Mouse (Mus musculus): ENCODE measurements around the gene Kit. TPM values are rescaled to one million over a fixed set of nuclear protein-coding genes. Genes with fewer than 3 reads are reported as not detected.

The Kit gene
- total RNA-seq, 1 experiment: 37.3 TPM

DNA sequence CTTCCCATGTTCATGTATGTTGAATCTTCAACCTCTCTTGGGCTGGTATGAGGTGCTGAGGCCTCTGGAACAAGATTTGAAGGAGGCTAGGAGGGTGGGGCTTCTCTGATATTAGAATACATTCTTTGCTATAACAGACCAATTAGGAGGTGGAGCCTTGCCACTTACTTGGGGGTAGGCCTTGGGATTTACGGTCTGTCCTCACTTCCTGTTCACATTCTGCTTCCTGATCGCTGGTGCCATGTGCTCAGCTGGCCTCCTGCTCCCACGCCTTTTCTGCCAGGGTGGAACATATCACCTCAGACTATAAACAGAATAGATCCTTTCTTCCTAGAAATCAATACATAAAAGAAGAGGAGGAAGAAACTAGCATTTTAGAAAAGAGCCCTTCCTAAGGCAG, 105.2 kb downstream of the Kit start:
- no peak for DNase-seq (ENCODE audit: low read depth, low spot score)
- Histone ChIP-seq H3K9me3 (ENCODE audit: control insufficient read depth, insufficient read depth, low read depth, low read length) (no peaks in the 10 kb centered on the region), H3K4me3 (ENCODE audit: insufficient read depth in 1 of 2, low read depth in 1 of 2, low read length in 2 of 2, poor library complexity in 1 of 2, severe bottlenecking in 1 of 2) (no peak overlapping the region), H3K27ac (ENCODE audit: insufficient read depth, low read depth, low read length, poor library complexity, severe bottlenecking) (no peak overlapping the region), H3K36me3 (ENCODE audit: control insufficient read depth, insufficient read depth, low read length, poor library complexity, severe bottlenecking) (no peaks in the 10 kb centered on the region), H3K4me1 (ENCODE audit: control insufficient read depth in 2 of 2, insufficient read depth in 2 of 2, low read length in 2 of 2, poor library complexity in 1 of 2) (no peaks in the 10 kb centered on the region), H3K9ac (ENCODE audit: insufficient read depth, low read depth, low read length, poor library complexity, severe bottlenecking) (no peak overlapping the region)
- in situ Hi-C loops (cut with MboI; ENCODE audit: low sequenced_read_pairs in 2 of 2, unreplicated experiment in 2 of 2): no loop called here
- no peak for TF ChIP-seq ZC3H11A (IDR thresholded peaks at IDR 0.05; ENCODE audit: borderline replicate concordance, low read depth, low read length)
- no peak for TF ChIP-seq HCFC1 (IDR thresholded peaks at IDR 0.05; ENCODE audit: borderline replicate concordance, insufficient read depth, low read length)
- TF ChIP-seq MAFK (IDR thresholded peaks at IDR 0.05; ENCODE audit: insufficient read depth, low read depth, low read length): no peak
- TF ChIP-seq CHD2 (IDR thresholded peaks at IDR 0.05; ENCODE audit: low read depth, low read length): no peak
- TF ChIP-seq ZNF384 (IDR thresholded peaks at IDR 0.05; ENCODE audit: low read depth, low read length): no peak

DNA sequence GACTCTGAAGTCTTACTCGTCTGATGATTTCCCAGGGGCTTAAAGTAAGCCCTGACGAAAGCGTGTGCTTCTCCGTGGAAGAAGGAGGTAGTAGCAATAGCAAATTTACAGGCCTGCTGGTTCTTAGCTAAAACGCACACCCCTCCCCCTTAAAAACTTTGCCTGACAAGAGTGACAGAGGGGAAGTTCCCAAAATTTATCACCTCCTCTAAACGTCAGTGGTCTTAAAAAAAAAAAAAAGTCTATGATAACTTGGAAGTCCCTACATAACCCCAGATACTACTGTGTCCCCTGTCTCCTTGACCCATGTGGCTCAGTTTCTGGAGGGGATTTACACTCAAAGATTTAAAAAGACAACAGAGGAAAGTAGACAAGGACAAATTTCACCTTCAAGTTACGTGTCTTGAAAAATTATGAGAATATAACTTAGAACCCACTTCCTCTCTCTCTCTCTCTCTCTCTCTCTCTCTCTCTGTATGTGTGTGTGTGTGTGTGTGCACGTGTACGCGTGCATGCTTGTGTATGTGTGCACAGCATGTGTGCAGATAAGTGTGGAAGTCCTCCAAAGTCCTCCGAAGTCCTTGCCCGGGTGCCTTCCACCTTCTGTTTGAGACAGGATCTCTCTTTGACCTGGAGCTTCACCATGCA, 120.6 kb downstream of the Kit start:
- Histone ChIP-seq H3K27ac (ENCODE audit: insufficient read depth, low read depth, low read length, poor library complexity, severe bottlenecking) (no peak overlapping the region), H3K9me3 (ENCODE audit: control insufficient read depth, insufficient read depth, low read depth, low read length) (no peaks in the 10 kb centered on the region), H3K36me3 (ENCODE audit: control insufficient read depth, insufficient read depth, low read length, poor library complexity, severe bottlenecking) (no peaks in the 10 kb centered on the region), H3K4me1 (ENCODE audit: control insufficient read depth in 2 of 2, insufficient read depth in 2 of 2, low read length in 2 of 2, poor library complexity in 1 of 2) (no peaks in the 10 kb centered on the region), H3K4me3 (ENCODE audit: insufficient read depth in 1 of 2, low read depth in 1 of 2, low read length in 2 of 2, poor library complexity in 1 of 2, severe bottlenecking in 1 of 2) (no peak overlapping the region), H3K9ac (ENCODE audit: insufficient read depth, low read depth, low read length, poor library complexity, severe bottlenecking) (no peak overlapping the region)
- TF ChIP-seq CHD2 (IDR thresholded peaks at IDR 0.05; ENCODE audit: low read depth, low read length): no peak
- TF ChIP-seq HCFC1 (IDR thresholded peaks at IDR 0.05; ENCODE audit: borderline replicate concordance, insufficient read depth, low read length): no peak
- no peak for TF ChIP-seq ZNF384 (IDR thresholded peaks at IDR 0.05; ENCODE audit: low read depth, low read length)
- TF ChIP-seq ZC3H11A (IDR thresholded peaks at IDR 0.05; ENCODE audit: borderline replicate concordance, low read depth, low read length): no peak
- no peak for TF ChIP-seq MAFK (IDR thresholded peaks at IDR 0.05; ENCODE audit: insufficient read depth, low read depth, low read length)
- in situ Hi-C loops (cut with MboI; ENCODE audit: low sequenced_read_pairs in 2 of 2, unreplicated experiment in 2 of 2): no loop called here
- no peak for DNase-seq (ENCODE audit: low read depth, low spot score)

DNA sequence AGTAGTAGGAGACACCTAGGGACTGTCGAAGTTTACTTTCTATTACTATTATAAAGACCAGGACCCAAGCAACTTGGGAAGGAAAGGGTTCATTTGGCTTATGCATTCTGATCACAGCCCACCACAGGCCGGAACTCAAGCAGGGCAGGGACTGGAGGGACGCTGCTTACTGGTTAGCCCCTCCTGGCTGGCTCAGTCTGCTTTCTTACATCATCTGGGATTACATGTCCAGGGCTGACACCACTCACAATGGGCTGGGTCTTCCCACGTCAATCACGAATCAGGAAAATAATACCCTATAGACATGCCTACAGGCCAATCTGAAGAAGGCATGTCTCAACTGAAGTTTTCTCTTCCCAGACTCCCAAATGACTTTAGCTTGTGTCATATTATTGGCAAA, 122.2 kb downstream of the Kit start:
- DNase-seq (ENCODE audit: low read depth, low spot score): no peak
- Histone ChIP-seq H3K9me3 (ENCODE audit: control insufficient read depth, insufficient read depth, low read depth, low read length) (no peaks in the 10 kb centered on the region), H3K4me1 (ENCODE audit: control insufficient read depth in 2 of 2, insufficient read depth in 2 of 2, low read length in 2 of 2, poor library complexity in 1 of 2) (no peaks in the 10 kb centered on the region), H3K4me3 (ENCODE audit: insufficient read depth in 1 of 2, low read depth in 1 of 2, low read length in 2 of 2, poor library complexity in 1 of 2, severe bottlenecking in 1 of 2) (no peak overlapping the region), H3K36me3 (ENCODE audit: control insufficient read depth, insufficient read depth, low read length, poor library complexity, severe bottlenecking) (no peaks in the 10 kb centered on the region), H3K9ac (ENCODE audit: insufficient read depth, low read depth, low read length, poor library complexity, severe bottlenecking) (no peak overlapping the region), H3K27ac (ENCODE audit: insufficient read depth, low read depth, low read length, poor library complexity, severe bottlenecking) (no peak overlapping the region)
- TF ChIP-seq MAFK (IDR thresholded peaks at IDR 0.05; ENCODE audit: insufficient read depth, low read depth, low read length) (no peak), CHD2 (IDR thresholded peaks at IDR 0.05; ENCODE audit: low read depth, low read length) (no peak), HCFC1 (IDR thresholded peaks at IDR 0.05; ENCODE audit: borderline replicate concordance, insufficient read depth, low read length) (no peak), ZC3H11A (IDR thresholded peaks at IDR 0.05; ENCODE audit: borderline replicate concordance, low read depth, low read length) (no peak), ZNF384 (IDR thresholded peaks at IDR 0.05; ENCODE audit: low read depth, low read length) (no peak)
- in situ Hi-C loops (cut with MboI; ENCODE audit: low sequenced_read_pairs in 2 of 2, unreplicated experiment in 2 of 2): no loop called here

DNA sequence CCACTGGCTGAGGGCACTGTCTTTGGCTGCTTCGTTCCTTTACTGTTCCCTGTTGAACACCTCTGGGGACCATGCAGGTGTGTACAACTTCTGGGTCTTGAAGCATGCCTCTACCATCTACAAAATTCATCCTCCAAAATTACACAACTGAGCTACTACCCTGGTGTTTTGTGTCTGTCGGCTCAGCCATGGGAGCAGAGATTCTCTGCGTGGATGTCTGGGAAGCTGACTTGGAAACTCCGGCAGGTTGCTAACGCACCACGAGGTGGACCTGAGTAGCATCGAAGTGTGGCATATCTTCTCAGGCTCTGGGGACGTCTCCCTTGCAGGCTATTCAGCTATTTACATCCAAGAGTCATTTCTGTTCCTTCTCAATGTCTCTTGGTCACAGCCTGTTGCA, 123.8 kb downstream of the Kit start:
- Histone ChIP-seq H3K36me3 (ENCODE audit: control insufficient read depth, insufficient read depth, low read length, poor library complexity, severe bottlenecking) (no peaks in the 10 kb centered on the region), H3K27ac (ENCODE audit: insufficient read depth, low read depth, low read length, poor library complexity, severe bottlenecking) (no peak overlapping the region), H3K9me3 (ENCODE audit: control insufficient read depth, insufficient read depth, low read depth, low read length) (no peaks in the 10 kb centered on the region), H3K4me1 (ENCODE audit: control insufficient read depth in 2 of 2, insufficient read depth in 2 of 2, low read length in 2 of 2, poor library complexity in 1 of 2) (no peaks in the 10 kb centered on the region), H3K9ac (ENCODE audit: insufficient read depth, low read depth, low read length, poor library complexity, severe bottlenecking) (no peak overlapping the region), H3K4me3 (ENCODE audit: insufficient read depth in 1 of 2, low read depth in 1 of 2, low read length in 2 of 2, poor library complexity in 1 of 2, severe bottlenecking in 1 of 2) (no peak overlapping the region)
- TF ChIP-seq HCFC1 (IDR thresholded peaks at IDR 0.05; ENCODE audit: borderline replicate concordance, insufficient read depth, low read length) (no peak), MAFK (IDR thresholded peaks at IDR 0.05; ENCODE audit: insufficient read depth, low read depth, low read length) (no peak), ZNF384 (IDR thresholded peaks at IDR 0.05; ENCODE audit: low read depth, low read length) (no peak), CHD2 (IDR thresholded peaks at IDR 0.05; ENCODE audit: low read depth, low read length) (no peak), ZC3H11A (IDR thresholded peaks at IDR 0.05; ENCODE audit: borderline replicate concordance, low read depth, low read length) (no peak)
- DNase-seq (ENCODE audit: low read depth, low spot score): no peak
- in situ Hi-C loops (cut with MboI; ENCODE audit: low sequenced_read_pairs in 2 of 2, unreplicated experiment in 2 of 2): no loop called here
